Mouse (Mus musculus): ENCODE data around the gene Cdc37.

Gene Cdc37

DNA sequence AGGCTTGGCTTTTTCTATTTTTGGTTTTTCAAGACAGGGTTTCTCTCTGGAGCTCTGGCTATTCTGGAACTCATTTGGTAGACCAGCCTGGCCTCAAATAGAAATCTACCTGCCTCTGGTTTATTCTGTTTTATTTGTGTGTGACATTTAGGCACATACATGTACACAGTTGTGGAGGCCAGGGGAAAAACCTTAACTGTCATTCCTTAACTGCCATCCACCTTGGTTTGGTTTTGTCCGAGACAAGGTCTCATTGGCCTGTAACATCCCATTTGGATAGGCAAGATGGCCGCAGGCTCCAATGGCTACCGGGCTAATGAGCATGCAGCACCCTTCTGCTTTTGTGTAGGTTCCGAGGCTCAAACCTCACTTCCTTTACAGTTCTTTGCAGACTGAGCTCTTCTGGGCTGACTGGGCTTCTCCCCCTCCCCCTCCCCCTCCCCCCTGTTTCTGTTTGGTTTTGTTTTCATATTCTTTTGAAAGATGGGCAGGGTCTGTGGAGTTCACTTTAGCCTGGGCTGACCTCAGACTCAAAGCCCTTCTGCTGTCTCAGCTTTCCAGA, 14.4 kb downstream of the Cdc37 start:
- DNase-seq (ENCODE audit: low spot score): no peak

DNA sequence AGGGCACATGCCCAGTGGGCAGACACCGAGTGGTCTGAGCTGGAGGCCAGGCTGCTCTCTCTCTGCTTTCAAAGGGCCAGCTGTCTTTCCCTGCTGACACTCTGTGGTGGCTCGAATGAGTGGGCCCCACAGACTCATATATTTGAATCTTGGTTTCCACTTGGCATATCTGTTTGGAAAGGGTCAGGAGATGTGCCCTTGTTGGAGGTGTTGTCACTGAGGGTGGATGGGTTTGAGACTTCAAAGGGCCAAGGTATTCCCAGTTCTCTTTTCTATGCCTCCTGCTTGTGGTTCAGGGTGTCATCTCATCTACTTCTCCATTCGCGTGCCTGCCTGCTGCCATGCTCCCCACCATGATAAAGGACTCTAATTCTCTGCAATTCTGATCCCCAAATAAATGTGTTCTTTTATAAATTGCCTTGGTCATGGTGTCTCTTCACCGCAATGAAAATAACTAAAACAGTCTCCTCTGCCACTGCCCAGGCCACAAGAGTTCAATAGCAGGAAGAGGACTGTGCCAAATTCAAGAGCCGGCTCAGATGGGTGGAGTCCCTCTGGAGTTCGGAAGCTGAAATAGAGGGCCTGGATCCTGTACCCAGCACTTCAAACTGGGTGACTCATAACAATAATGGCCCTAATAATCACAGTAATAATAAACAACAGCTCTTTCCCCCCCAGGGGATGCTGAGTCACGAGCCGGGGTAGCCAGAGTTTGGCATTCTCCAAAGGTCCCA, 15.0 kb downstream of the Cdc37 start:
- DNase-seq (ENCODE audit: low spot score): no peak

DNA sequence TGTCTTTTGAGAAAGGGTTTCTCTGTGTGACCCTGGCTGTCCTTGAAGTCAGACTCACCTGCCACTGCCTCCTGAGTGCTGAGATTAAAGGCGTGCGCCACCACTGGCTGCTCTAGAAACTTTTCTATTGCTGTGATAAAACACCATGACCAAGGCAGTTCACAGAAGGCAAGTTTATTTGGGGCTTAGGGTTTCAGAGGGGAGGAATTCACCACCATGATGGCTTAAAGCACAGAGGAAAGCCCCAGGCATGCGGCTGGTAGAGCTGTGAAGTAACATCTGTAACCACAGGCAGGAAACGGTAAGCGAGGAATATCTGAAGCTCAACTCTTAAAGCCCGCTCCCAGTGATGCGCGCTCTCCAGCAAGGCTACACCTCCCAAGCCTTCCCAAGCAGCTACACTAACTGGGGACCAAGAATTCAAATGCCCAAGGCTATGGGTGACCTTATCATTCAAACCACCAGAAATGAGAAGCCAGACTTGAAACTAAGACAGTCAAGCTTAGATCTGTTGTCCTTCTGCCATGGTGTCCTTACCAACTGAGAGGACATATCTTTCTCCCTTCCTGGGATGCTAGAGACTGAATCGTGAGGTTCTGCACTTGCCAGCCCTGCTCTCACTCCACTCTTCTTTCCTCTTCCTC, 16.6 kb downstream of the Cdc37 start:
- no peak for DNase-seq (ENCODE audit: low spot score)

DNA sequence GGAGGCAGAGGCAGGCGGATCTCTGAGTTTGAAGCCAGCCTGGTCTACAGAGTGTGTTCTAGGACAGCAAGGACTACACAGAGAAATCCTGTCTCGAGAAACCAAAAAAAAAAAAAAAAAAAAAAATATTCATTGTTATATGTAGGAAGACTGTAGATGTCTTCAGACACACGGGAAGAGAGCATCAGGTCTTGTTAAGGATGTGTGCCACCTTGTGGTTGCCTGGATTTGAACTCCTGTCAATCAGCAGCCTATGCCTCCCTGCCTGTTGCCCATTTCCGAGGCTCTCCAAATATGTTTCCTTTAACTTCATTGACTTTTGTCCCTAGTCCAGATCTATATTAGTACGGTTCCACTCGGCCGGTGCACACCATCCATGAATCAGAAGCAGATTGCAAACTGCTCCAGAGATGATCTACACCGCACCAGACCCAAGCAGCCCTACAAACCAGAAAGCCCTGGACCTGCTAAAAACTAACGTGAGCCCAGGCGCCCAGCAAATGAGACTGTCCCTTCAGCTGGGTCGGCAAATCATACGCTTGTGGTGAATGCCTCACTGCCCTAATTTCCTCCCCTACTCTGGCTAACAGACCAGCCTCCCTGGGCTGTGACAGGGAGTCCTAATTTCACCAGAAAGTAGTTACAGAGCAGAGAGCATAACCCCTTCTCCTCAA, 17.5 kb downstream of the Cdc37 start:
- DNase-seq (ENCODE audit: low spot score): no peak

DNA sequence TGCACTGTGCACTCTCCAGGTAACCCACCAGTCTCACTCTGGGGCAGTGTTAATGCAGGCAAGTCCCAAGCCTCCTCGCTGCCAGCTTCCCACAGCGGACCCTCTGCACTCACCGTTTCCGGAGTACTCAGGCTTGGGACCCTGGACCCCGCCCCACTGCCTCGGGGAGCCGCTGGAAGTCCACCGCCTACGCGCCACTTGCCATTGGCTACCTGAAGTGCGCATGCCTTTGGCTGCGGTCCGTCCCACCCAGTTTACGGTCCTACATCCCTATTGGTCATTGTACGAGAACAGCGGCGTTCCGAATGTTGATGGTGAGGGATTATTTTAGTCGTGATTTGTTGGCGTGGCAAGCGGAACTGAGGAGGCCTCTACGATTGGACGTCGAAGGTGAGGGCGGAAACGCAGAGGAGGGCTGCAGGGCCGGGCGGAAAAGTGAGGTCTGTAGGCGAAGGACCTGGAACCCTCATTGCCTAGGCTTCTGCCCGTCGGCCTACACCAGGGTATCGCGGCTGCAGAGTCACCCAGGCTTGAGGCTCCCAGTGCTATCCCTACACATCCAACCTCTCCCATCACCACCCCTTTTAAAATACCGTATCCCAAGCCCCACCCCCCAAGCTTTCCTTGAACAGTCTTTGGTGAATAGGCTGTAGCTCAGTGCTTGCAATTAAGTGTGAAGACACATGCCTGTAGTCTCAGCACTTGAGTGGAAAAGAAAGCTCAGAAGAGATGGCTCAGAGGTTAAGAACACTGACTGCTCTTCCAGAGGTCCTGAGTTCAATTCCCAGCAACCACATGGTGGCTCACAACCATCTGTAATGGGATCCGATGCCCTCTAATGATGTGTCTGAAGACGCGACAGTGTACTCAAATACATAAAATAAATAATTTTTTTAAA, 18.5 kb downstream of the Cdc37 start, which contains the start of gene Tyk2:
Gene Tyk2 (minus strand): TSS at position 185 of the 898 bp plus-strand sequence.
- peak; percentile 64 for DNase-seq (ENCODE audit: low spot score)

DNA sequence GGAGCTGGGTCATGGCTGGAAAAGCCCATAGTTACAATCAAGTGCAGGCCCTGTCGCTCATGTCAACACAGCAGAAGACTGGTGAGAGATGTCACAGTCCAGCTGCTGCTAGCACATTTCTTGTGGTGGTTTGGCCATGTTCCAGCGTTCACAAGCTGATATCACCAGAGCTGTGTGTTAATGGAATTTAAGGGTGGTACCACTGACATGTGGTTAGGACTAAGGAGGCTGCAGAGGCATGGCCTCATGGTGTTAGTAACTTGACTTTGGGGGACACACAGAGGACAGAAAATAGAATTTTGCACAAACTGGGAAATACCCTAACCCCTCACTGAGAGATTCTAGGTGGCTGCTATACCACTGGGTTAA, 23.5 kb downstream of the Cdc37 start:
- no peak for DNase-seq (ENCODE audit: low spot score)

DNA sequence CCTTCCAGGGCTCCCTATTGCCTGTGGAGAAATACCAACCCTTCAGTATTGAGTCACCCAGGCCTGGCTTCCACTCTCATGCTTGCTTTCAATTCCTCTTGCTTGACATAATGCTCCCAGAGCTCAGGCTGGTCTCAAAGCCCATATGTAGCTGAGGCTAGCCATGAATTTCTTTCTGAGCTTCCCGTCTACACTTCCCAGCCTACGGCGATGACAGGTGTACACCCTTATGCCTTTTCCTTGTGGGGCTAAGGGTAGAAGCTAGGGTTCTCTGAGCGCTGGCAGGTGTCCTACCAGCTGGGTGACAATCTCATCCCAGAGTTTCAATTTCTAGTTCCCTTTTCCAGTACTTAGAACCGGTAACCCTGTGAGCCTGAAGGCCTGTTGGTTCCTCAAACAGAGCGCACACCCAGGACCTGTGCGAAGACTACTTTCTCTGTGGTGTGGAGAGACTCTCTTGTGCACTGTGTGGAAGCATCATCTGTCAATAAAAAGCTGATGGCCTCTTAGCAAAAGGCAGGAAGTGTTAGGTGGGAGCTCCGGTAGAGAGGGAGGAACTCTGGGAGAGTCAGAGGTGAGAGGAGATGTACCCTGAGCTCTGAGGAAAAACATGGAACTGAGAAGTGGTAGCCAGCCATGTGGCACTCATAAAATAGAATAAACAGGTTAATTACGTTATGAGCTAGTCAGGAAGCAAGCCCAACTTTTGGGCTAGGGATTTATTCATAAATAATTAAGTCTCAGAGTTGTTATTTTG, 24.1 kb downstream of the Cdc37 start:
- DNase-seq (ENCODE audit: low spot score): no peak

DNA sequence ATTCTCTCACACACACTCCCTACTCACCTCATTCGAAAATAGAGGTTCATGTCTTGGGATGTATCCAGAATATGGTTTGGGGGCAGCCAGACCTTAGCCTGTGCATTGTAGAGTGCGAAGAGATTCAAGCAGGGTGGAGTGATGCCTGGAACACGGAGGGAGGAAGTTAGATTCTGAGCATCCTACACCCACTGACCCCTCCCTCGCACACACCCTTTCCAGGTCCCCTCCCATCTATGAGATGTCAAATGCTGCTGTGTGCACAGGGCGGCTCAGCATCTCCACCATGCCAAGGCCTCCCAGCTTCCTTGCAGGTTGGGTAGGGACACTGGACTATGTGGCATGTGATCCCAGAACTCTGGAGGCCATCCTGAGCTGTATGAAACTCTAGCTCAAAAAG, 24.9 kb downstream of the Cdc37 start:
- no peak for DNase-seq (ENCODE audit: low spot score)

DNA sequence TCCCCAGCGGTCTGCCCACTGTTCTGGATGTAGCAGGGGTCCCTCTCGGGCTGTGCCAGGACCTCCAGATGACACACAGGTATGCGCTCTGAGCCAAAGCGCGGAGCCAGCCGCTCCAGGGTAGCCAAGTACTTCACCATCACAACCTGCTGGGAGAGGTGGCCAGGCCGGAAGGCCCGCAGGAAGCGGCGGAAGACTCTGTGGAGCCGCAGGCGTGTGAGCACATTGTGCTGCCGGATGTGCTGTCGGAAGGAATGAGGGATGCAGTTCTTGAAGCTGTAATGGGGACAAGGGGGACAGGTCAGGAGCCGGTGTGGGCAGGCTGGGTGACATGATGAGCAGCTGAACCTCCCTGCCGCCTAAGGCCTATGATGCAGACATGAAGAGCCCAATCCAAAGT, 28.3 kb downstream of the Cdc37 start:
- no peak for DNase-seq (ENCODE audit: low spot score)

DNA sequence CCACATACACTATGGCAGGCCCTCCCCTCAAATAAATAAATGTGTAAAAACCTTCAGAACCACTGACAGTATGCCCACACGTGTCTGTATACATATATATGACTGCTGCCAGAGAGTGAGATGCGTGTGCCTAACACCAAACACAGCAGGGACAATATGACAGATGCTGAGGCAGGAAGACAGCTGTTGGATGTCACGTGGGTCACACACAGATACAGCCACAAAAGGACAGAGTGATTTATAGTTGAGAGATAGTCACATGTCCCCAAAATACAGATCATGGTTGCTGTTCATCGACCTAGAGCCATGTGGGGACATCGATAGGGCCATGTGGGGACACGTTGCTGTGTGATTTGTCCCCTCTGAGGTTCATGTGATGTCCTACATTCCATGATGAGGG, 32.7 kb downstream of the Cdc37 start:
- DNase-seq (ENCODE audit: low spot score): no peak

DNA sequence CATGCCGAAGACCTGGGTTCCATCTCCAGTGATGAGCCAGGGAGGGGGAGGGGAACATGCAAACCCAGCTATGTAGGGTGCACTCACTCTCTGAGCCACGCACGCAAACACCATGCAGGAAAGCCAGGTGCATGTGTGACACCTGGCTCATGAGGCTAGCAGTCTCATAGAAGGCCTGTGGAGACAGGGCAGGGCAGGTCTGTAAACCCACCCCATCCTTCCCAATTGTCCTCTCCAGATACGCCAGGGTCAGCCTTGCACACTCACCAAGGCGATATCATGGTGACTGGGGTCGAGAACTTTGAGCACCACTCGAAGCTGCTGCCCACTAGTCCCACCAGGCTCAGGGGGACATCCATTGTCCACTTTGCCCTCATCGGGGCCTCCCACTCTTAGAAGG, 34.7 kb downstream of the Cdc37 start:
- DNase-seq (ENCODE audit: low spot score): no peak

DNA sequence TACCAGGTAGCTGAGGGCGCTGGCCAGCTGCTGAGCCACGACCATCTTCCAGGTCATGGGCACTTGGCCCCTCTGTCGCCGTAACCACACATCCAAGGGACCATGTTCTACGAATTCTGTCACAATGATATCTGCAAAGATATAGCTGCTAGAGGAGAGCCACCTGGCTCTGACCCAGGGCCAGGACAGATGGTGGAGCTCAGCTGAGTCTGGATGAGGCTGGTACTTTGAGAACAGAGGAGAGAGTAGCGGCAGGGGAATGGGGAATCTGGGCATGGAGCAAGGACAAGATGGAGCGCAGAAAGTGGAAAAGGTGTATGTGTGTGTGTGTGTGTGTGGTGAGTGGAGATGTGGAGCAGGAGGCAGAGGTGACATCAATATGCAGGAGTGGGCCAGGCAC, 35.6 kb downstream of the Cdc37 start:
- no peak for DNase-seq (ENCODE audit: low spot score)

DNA sequence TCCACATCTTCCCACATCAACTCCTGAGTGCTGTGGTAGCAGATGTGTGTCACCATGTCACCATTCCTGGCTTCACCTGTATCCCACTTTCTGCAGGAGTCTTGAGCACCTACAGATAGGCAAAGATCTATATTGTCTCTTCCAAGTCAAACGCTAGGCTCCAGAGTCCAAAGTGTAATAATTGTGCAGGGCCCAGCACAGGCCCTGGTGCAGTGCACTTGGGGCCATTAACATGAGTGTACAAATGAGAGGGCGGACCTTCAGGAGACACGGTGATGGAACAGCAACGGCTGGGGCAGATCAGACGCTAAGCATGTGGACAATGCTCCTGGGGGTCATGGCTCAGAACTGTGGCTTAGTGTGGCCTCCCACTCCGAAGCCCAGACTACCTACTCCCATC, 36.0 kb downstream of the Cdc37 start:
- no peak for DNase-seq (ENCODE audit: low spot score)

DNA sequence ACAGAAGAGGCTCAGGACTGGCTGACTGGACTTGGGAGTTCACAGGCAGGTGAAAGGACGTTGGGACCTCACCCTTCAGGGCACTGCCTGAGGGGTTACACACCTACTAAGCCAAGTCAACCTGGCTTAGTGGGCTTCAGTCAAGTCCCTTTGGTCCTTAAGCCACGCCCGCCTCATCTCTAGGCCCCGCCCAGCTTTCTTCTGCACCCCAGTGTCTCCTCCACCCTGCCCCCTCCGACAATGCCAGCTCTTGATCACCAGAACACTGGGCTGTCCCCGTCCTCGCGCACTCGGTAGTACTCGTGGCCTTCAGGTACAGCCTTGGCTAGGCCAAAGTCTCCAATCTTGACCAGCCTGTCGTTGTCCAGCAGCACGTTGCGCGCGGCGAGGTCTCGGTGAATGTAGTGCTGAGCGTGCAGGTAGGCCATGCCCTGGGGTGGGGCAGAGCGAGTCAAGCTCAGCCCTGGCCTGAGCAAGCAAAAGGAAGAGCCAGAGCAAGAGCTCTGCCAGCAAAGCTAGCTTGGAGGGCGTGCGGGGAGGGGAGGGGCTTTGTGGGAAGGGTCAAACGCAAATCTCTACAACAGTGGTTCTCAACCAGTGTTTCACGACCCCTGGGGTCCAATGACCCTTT, 42.1 kb downstream of the Cdc37 start:
- no peak for DNase-seq (ENCODE audit: low spot score)

DNA sequence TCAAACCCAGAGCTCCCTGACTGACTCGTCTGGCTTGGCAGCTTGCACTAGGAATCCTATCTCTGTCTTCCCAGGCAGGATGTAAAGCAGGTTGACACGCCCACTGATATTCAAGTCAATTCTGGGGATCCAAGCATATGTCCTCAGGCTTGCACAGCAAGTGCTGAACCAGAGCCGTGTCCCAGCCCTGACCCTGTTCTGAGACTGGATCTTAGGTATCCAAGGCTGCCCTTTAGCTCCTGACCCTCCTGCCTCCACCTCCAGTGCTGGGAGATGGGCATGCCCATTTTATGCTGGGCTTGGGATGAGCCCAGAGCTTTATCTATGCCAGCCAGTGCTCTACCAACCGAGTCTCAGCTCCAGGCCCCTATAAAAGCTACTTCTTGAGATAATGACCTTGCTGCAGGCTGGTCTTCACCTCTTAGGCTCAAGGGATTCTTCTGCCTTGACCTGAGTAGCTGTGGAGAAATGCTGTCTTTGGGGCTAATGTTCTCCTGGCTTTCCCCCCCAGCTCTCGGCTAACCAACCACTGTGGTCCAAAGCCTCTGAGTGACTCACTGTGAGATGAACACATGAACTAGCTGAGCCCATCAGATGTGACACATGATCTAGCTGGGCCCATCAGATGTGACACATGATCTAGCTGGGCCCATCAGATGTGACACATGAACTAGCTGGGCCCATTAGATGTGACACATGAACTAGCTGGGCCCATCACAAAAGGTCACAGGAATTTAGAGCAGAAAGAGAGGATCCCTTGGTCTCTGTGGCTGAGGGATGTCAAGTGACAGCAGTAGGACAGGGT, 43.8 kb downstream of the Cdc37 start:
- DNase-seq (ENCODE audit: low spot score): no peak

DNA sequence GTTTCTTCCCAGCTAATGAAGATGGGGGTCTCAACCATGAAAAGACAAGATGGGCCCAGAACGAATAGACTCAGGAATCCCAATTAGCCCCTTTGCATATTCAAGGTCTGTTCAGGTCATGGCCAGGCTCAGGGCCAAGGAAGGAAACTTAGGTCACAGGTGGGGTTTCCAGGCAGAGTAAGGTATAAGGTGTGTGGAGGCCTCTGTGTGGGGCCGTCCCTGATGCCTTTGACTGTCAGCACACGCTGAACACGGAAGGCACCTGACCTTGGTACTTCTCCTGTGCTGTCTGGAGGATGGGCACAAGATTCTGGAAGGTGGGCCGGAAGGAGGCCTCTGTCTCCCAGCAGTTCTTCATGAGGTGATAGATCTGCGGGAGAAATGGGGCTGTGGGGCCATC, 45.0 kb downstream of the Cdc37 start:
- DNase-seq (ENCODE audit: low spot score): no peak

DNA sequence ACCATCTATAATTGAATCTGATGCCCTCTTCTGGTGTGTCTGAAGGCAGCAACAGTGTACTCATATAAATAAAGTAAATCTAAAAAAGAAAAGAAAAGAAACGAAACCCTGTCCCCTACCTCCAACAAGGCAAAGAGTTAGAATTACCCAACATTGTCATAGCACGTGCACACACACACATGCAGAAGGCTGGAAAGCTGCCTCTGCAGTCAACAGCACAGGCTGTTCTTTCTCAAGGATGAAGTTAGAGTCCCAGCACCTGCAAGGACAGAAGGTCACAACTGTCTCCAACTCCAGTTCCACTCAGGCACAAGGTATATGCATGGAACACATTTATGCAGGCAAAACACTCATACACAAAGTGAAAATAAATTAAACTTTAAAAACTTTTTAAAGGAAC, 47.7 kb downstream of the Cdc37 start:
- no peak for DNase-seq (ENCODE audit: low spot score)

DNA sequence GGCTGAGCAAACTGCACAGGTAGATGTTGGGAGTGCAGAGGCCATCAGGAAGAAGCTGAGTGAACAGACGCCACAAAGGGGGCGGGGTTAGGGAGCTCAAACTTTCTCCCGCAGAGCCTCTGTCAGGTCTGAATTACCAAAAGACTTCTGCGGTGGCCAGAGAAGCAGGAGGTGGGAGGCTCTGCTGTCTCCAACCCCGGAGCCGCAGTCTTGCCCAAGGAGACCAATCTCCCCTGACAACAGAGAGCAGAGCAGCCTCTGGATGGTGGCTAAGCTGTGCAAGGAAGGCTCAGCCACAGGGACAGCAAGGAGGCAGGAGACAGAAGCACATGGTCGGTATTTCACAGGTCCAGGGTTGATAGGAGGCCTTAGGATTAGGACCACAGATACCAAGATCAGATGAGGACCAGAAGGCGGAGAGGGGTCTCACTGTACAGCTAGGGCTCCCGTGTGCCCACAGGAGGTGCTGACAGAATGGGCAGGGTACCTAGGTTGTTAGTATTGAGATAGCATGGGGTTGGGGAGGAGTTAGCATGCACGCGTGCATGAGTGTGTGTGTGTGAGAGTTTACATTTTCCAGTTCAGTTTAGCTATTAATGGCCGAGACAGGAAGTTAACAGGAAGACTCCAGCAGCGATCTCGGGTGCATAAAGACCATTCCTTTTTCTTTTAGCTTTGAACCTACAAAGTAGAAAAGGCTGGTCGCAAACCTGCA, 49.2 kb downstream of the Cdc37 start:
- no peak for DNase-seq (ENCODE audit: low spot score)

DNA sequence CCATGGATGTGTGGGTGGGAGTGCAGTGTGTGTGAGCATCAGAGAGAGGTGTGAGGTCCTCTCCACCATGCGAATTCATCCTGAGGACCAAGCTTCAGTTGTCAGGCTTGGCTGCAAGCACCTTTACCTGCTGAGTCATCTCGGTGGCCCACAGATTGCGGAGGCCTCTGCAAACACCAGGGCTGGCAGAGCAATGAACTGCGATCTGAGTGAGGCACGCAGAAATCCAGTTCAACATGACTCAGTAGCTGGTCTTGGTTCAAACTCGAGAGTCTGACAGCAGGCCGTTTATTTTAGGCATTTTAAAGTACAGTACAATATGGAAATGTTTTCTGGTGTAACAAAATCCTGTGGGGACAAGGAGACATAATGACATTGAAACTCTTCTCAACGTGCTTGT, 52.0 kb downstream of the Cdc37 start:
- no peak for DNase-seq (ENCODE audit: low spot score)

Data from ovary, postnatal 10 days (tissue).